Mouse (Mus musculus) lung, embryonic 14.5 days (tissue): ENCODE measurements at regions not wholly inside any gene's neighbourhood (a gene's known extent, or its start where the extent isn't known, plus 50 kb on each side); places are given as distances from the start of the nearest gene placed in this dataset.
A peak's percentile ranks its signal among the peaks of the same experiment; 100 is the strongest.

Experiments used
- ATAC-seq: fragments of 200-750 bp; cut with Nextera tagmentation; 2 replicates; pipeline ENCODE4 v1.8.0; 2017; ENCODE audit warnings: mild to moderate bottlenecking, moderate TSS enrichment, moderate library complexity; ENCODE audit not compliant: insufficient read depth
- DNase-seq: peaks from one replicate; pipeline ENCODE4 v3.0.0-alpha.2; 2015
- H3K27ac ChIP-seq: fragments of 300-500 bp; sonication (generic); 2 replicates; pipeline ENCODE4 v1.5.1; 2014; ENCODE audit warnings: low read depth, mild to moderate bottlenecking, moderate library complexity
- H3K27me3 ChIP-seq: fragments of 300-500 bp; sonication (generic); 2 replicates; pipeline ENCODE4 v1.6.1; 2014; ENCODE audit warnings: low read length, control low read depth; ENCODE audit not compliant: insufficient read depth
- H3K36me3 ChIP-seq: fragments of 300-500 bp; sonication (generic); 2 replicates; pipeline ENCODE4 v1.6.1; 2014; ENCODE audit warnings: control low read depth; ENCODE audit not compliant: insufficient read depth
- H3K4me1 ChIP-seq: fragments of 300-500 bp; sonication (generic); 2 replicates; pipeline ENCODE4 v1.6.1; 2014; ENCODE audit warnings: antibody characterized with exemption, control low read depth; ENCODE audit not compliant: insufficient read depth
- H3K4me2 ChIP-seq: fragments of 300-500 bp; sonication (generic); 2 replicates; pipeline ENCODE4 v1.6.1; 2014; ENCODE audit warnings: mild to moderate bottlenecking
- H3K4me3 ChIP-seq: fragments of 300-500 bp; sonication (generic); 2 replicates; pipeline ENCODE4 v1.5.1; 2014; ENCODE audit warnings: low read depth, low read length
- H3K9ac ChIP-seq: fragments of 300-500 bp; sonication (generic); 2 replicates; pipeline ENCODE4 v1.6.1; 2014
- H3K9me3 ChIP-seq: fragments of 300-500 bp; sonication (generic); 2 replicates; pipeline ENCODE4 v1.6.1; 2016; ENCODE audit warnings: low read depth, low read length, control low read depth
- CTCF ChIP-seq: IDR thresholded peaks from 2 replicates; pipeline ENCODE4 v1.5.1; 2016; ENCODE audit warnings: antibody characterized with exemption, low read depth
- WGBS: fragments of 180-500 bp; shearing (Covaris S2); extraction: QIAGEN DNeasy Blood & Tissue Kit; methylation state at CpG from one replicate; pipeline ENCODE4 v1.1.7; 2014; 5-methylcytosine and 5-hydroxymethylcytosine counted together

GRCm38 (mm10) chr4:89500232-89500631, 179.0 kb upstream of the Dmrta1 start:
- ATAC-seq, result no peak

GRCm38 (mm10) chr4:89490947-89491346, 180.1 kb upstream of the Cdkn2b start:
- no peaks in the 10 kb centered on the region for H3K9me3 ChIP-seq
- no peak overlapping the region for H3K4me2 ChIP-seq
- H3K27me3 ChIP-seq, result no peaks in the 10 kb centered on the region
- no peak overlapping the region for H3K27ac ChIP-seq
- H3K4me1 ChIP-seq, result no peaks in the 10 kb centered on the region
- no peak overlapping the region for H3K9ac ChIP-seq
- TF ChIP-seq CTCF, result no peak
- 80% methylated on average over 8 of the region's 8 CpGs for WGBS
- no peak for ATAC-seq
- H3K36me3 ChIP-seq, result no peaks in the 10 kb centered on the region
- H3K4me3 ChIP-seq, result no peak overlapping the region
- DNase-seq, result no peak

More at GRCm38 (mm10) chr4:89500232-89500631, 179.0 kb upstream of the Dmrta1 start:
- Histone ChIP-seq H3K4me2 (no peak overlapping the region), H3K9me3 (no peaks in the 10 kb centered on the region), H3K4me1 (no peaks in the 10 kb centered on the region), H3K4me3 (no peak overlapping the region), H3K27me3 (no peaks in the 10 kb centered on the region), H3K27ac (no peak overlapping the region), H3K9ac (no peak overlapping the region), H3K36me3 (no peaks in the 10 kb centered on the region)
- no peak for TF ChIP-seq CTCF
- 25% methylated on average over 4 of the region's 4 CpGs for WGBS
- DNase-seq, result no peak

DNA sequence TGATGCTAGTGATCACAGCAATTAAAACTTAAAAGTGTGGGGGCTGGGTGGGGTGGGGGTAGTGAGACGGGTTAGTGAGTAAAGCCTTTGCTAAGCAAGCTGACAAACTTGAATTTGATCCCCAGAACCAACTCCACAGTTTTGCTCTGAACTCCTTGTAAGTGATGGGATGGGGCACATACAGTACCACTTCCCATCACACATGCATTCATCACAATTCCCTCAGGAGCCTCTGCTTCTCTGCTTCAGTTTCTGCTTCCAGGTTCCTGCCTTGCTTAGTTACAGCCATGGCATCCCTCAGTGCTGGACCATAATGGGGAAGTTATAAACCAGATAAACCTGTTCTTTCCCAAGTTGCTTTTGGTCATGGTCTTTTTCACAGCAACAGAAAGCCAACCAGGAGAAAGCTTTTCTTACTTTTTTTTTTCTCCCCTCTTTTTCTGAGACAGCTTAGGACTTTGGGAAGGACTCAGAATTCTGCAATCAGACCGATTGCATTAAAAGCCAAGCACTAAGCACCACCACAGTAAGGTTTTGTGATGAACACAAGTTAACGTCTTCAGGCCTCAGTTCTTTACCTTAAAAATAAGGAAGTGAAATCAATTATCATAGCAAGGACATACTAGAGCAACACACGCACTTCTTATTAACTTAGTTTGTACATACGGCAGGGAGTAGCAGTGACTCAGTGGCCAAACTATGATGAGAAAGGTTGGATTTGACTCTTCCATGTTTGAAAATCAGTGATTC, 176.8 kb upstream of the Cdkn2b start:
- Histone ChIP-seq H3K4me3 (no peak overlapping the region), H3K27ac (no peak overlapping the region), H3K9me3 (no peaks in the 10 kb centered on the region), H3K36me3 (no peaks in the 10 kb centered on the region), H3K27me3 (no peaks in the 10 kb centered on the region), H3K9ac (no peak overlapping the region), H3K4me2 (no peak overlapping the region), H3K4me1 (no peaks in the 10 kb centered on the region)
- no peak for TF ChIP-seq CTCF
- ATAC-seq (no peak), DNase-seq (no peak)
- WGBS, result 80% methylated on average over 5 of the region's 5 CpGs

DNA sequence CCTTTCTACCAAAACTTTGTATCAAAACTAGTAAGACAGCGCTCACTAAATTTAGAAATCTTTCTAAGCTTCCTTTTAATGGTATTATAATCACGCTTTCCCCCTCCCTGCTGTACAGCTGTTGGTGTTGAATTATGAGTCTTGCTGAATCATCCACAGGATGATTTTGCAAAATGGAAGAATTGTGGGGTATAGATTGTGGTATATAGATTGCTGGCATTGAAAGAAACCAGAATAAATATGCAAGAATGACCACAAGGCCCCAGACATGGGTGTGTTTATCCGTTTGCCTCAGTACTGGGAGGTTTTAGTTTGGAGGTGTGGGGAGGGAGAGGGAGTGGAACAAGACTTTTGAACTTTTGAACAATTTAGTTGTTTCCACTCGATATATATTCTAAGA, 176.1 kb upstream of the Cdkn2b start:
- no peaks in the 10 kb centered on the region for H3K9me3 ChIP-seq
- no peaks in the 10 kb centered on the region for H3K4me1 ChIP-seq
- DNase-seq, result no peak
- H3K9ac ChIP-seq, result no peak overlapping the region
- H3K4me2 ChIP-seq, result no peak overlapping the region
- no peak for ATAC-seq
- no peak overlapping the region for H3K27ac ChIP-seq
- no peaks in the 10 kb centered on the region for H3K36me3 ChIP-seq
- no peak for TF ChIP-seq CTCF
- no peaks in the 10 kb centered on the region for H3K27me3 ChIP-seq
- WGBS, result 72% methylated on average over 4 of the region's 4 CpGs
- H3K4me3 ChIP-seq, result no peak overlapping the region

DNA sequence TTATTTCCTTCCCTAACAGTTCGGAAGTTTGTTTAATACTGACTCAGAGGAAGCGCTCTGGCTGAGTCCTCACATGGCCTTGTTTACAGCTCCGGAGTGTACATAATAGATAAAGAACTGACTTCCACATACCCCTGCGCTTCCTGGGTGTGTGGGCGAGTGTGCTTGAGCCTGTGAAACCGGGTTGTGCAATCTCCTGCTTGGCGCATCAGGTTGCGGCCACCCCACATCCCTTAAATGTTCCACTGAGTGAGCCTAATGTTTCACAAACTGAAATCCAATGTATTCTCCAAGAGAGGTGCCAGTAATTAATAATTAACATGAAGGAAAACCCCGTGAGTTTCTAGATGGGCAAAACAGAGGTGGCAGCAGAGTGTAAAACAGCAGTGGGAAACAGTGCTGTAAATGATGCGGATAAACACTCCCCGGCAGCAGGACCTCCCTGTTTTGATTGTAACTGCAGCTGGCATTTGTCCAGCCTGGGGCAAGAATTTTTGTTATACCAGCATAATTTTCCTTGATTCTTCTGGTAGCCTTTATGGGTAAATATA, 175.2 kb upstream of the Cdkn2b start:
- H3K9me3 ChIP-seq, result no peaks in the 10 kb centered on the region
- H3K4me1 ChIP-seq, result no peaks in the 10 kb centered on the region
- no peak for TF ChIP-seq CTCF
- H3K36me3 ChIP-seq, result no peaks in the 10 kb centered on the region
- DNase-seq (peak; percentile 39), ATAC-seq (no peak; the same call in 1 of the 2 replicates)
- no peak overlapping the region for H3K4me2 ChIP-seq
- no peaks in the 10 kb centered on the region for H3K27me3 ChIP-seq
- H3K4me3 ChIP-seq, result no peak overlapping the region
- 18% methylated on average over 11 of the region's 11 CpGs for WGBS
- no peak overlapping the region; the same call in 1 of the 2 replicates for H3K27ac ChIP-seq
- H3K9ac ChIP-seq, result no peak overlapping the region

DNA sequence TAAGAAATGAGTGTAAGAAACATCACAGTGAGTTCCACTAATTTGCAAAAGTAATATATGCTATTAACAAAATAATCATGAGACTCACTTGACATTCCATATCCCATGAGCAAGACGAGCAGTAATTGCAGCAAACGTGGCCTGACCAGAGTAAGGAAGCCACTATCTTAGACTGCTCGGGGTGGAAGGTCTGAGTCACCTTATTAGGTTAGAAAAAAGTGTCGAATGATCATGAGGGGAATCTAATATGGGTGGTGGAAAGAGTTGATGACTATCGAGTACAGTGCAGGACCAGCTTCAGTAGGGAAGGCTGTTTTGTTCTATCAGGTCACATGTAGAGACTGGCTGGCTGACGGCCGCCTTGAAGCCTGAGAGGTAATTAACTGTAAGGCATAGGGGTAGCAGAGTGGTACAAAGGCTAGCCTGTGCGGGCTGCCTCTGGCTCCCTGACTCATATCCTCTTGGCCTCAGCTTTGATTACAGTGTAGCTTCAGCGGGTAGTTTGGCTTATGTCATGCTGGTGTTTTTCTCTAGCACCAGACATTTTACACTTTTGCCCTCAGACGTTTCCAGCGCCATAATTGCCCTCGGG, 167.9 kb upstream of the Cdkn2b start:
- Histone ChIP-seq H3K4me3 (no peak overlapping the region), H3K4me2 (no peak overlapping the region), H3K9ac (no peak overlapping the region), H3K4me1 (no peaks in the 10 kb centered on the region), H3K9me3 (no peaks in the 10 kb centered on the region), H3K27ac (no peak overlapping the region), H3K27me3 (no peaks in the 10 kb centered on the region), H3K36me3 (no peaks in the 10 kb centered on the region)
- DNase-seq (no peak), ATAC-seq (no peak)
- no peak for TF ChIP-seq CTCF
- 71% methylated on average over 12 of the region's 12 CpGs for WGBS

DNA sequence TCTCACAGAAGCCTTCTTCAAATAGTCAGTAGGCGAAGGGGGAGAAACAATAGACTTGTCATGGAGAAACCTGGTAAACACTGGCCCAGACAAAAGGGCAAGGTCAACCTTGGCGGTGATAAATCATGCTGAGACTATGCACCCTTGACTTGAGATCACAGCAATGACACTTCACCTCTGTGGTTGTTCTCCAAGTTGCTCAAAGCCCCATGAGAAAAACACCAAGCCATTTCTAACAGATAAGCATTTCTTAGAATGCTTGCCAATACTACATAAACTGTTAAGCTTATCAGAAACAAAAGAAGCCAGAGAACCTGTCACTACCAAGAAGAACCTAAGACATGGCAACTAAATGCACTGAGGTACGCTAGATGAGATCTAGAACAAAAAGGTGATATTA, 165.0 kb upstream of the Cdkn2b start:
- TF ChIP-seq CTCF, result no peak
- Histone ChIP-seq H3K9me3 (no peaks in the 10 kb centered on the region), H3K27me3 (no peaks in the 10 kb centered on the region), H3K4me3 (no peak overlapping the region), H3K4me2 (no peak overlapping the region), H3K27ac (no peak overlapping the region), H3K36me3 (no peaks in the 10 kb centered on the region), H3K4me1 (no peaks in the 10 kb centered on the region), H3K9ac (no peak overlapping the region)
- WGBS, result 45% methylated on average over 3 of the region's 3 CpGs
- ATAC-seq (no peak), DNase-seq (no peak)
